Mouse (Mus musculus) MEL (cell line): ENCODE data around the gene Adm. TPM values are rescaled to one million over a fixed set of nuclear protein-coding genes. Genes with fewer than 3 reads are reported as not detected.
A peak's percentile ranks its signal among the peaks of the same experiment; 100 is the strongest.

Experiments used
- DNase-seq: peaks from one replicate; pipeline ENCODE4 v3.0.0; 2011; ENCODE audit warnings: low read depth, low spot score
- H3K27ac ChIP-seq: 2 replicates; pipeline ENCODE4 v1.5.1; 2012; ENCODE audit warnings: low read depth, mild to moderate bottlenecking, control low read depth, low read length, moderate library complexity; ENCODE audit not compliant: control insufficient read depth
- H3K27me3 ChIP-seq, 2 experiments: fragments of 150-350 bp in 1 of 2; sonication (generic) in 1 of 2; 2 replicates each; pipeline ENCODE4 v1.6.1; 2012; ENCODE audit warnings: low read length in 2 of 2, mild to moderate bottlenecking in 2 of 2, improper control_type of control experiment in 1 of 2, moderate library complexity in 1 of 2; ENCODE audit not compliant: insufficient read depth in 2 of 2, control insufficient read depth in 1 of 2
- H3K36me3 ChIP-seq, 2 experiments: 2 replicates each; pipeline ENCODE4 v1.6.1; 2012 to 2014; ENCODE audit warnings: low read length in 2 of 2, improper control_type of control experiment in 1 of 2, inconsistent platforms in 1 of 2, mild to moderate bottlenecking in 1 of 2; ENCODE audit not compliant: insufficient read depth in 2 of 2, control insufficient read depth in 1 of 2
- H3K4me1 ChIP-seq, 2 experiments: fragments of 150-350 bp in 1 of 2; sonication (generic) in 1 of 2; 2 replicates each; pipeline ENCODE4 v1.6.1; 2012; ENCODE audit warnings: low read length in 2 of 2, improper control_type of control experiment in 1 of 2, mild to moderate bottlenecking in 1 of 2; ENCODE audit not compliant: insufficient read depth in 2 of 2, control insufficient read depth in 1 of 2
- H3K4me3 ChIP-seq, 2 experiments: fragments of 150-350 bp in 1 of 2; sonication (generic) in 1 of 2; 2 replicates each; pipeline ENCODE4 v1.5.1; 2012; ENCODE audit warnings: low read depth in 2 of 2, low read length in 2 of 2, mild to moderate bottlenecking in 2 of 2, moderate library complexity in 2 of 2, control low read depth in 1 of 2, improper control_type of control experiment in 1 of 2; ENCODE audit not compliant: control insufficient read depth in 1 of 2, insufficient read depth in 1 of 2
- H3K79me2 ChIP-seq: 2 replicates; pipeline ENCODE4 v1.6.1; 2012; ENCODE audit warnings: mild to moderate bottlenecking, low read length, moderate library complexity; ENCODE audit not compliant: control insufficient read depth, poor library complexity, insufficient read depth
- H3K9ac ChIP-seq: 2 replicates; pipeline ENCODE4 v1.6.1; 2012; ENCODE audit warnings: low read depth, mild to moderate bottlenecking, control low read depth, low read length, moderate library complexity; ENCODE audit not compliant: control insufficient read depth, poor library complexity, severe bottlenecking
- H3K9me3 ChIP-seq: fragments of 150-350 bp; sonication (generic); replicated peaks from 2 replicates; pipeline ENCODE4 v1.6.1; 2012; ENCODE audit warnings: mild to moderate bottlenecking, low read length, improper control_type of control experiment, moderate library complexity; ENCODE audit not compliant: insufficient read depth
- BHLHE40 ChIP-seq: IDR thresholded peaks from 2 replicates; pipeline ENCODE4 v1.6.1; 2012; ENCODE audit warnings: low read depth, mild to moderate bottlenecking, inconsistent platforms, low read length, improper control_type of control experiment, borderline replicate concordance
- CHD1 ChIP-seq: IDR thresholded peaks from 2 replicates; pipeline ENCODE4 v1.6.1; 2012; ENCODE audit warnings: low read depth, mild to moderate bottlenecking, inconsistent platforms, low read length, improper control_type of control experiment
- CTCF ChIP-seq, 3 experiments: IDR thresholded peaks in 2 of 3; conservative IDR thresholded peaks in 1 of 3; 2 replicates each; pipeline ENCODE4 v1.5.1; 2011 to 2012; ENCODE audit warnings: low read length in 3 of 3, low read depth in 2 of 3, mild to moderate bottlenecking in 2 of 3, improper control_type of control experiment in 1 of 3, inconsistent platforms in 1 of 3, mixed read lengths in 1 of 3, moderate library complexity in 1 of 3; ENCODE audit not compliant: control insufficient read depth in 1 of 3, insufficient read depth in 1 of 3, poor library complexity in 1 of 3, severe bottlenecking in 1 of 3
- E2F4 ChIP-seq: IDR thresholded peaks from 2 replicates; pipeline ENCODE4 v1.6.1; 2011; ENCODE audit warnings: low read depth, low read length, improper control_type of control experiment, borderline replicate concordance
- GABPA ChIP-seq: IDR thresholded peaks from 2 replicates; pipeline ENCODE4 v1.6.1; 2012; ENCODE audit warnings: low read depth, mild to moderate bottlenecking, inconsistent platforms, low read length, improper control_type of control experiment, moderate library complexity
- HCFC1 ChIP-seq: IDR thresholded peaks from 2 replicates; pipeline ENCODE4 v1.6.1; 2012; ENCODE audit warnings: low read depth, mild to moderate bottlenecking, inconsistent platforms, low read length, improper control_type of control experiment, moderate library complexity
- JUND ChIP-seq: IDR thresholded peaks from 2 replicates; pipeline ENCODE4 v1.6.1; 2011; ENCODE audit warnings: low read depth, mild to moderate bottlenecking, improper control_type of control experiment, low read length
- KAT2A ChIP-seq: conservative IDR thresholded peaks from 2 replicates; pipeline ENCODE4 v1.6.1; 2012; ENCODE audit warnings: low read depth, low read length, improper control_type of control experiment, inconsistent platforms
- MAFK ChIP-seq: IDR thresholded peaks from 2 replicates; pipeline ENCODE4 v1.6.1; 2011; ENCODE audit warnings: low read depth, mild to moderate bottlenecking, low read length, improper control_type of control experiment, borderline replicate concordance
- MAX ChIP-seq: IDR thresholded peaks from 2 replicates; pipeline ENCODE4 v1.6.1; 2011; ENCODE audit warnings: low read length, improper control_type of control experiment
- MAZ ChIP-seq: IDR thresholded peaks from 2 replicates; pipeline ENCODE4 v1.6.1; 2012; ENCODE audit warnings: low read depth, mild to moderate bottlenecking, inconsistent platforms, low read length, improper control_type of control experiment
- MXI1 ChIP-seq: IDR thresholded peaks from 2 replicates; pipeline ENCODE4 v1.6.1; 2011; ENCODE audit warnings: mild to moderate bottlenecking, low read depth, low read length, improper control_type of control experiment
- NELFE ChIP-seq: IDR thresholded peaks from 2 replicates; pipeline ENCODE4 v1.6.1; 2011; ENCODE audit warnings: low read depth, low read length, improper control_type of control experiment
- NRF1 ChIP-seq: IDR thresholded peaks from 2 replicates; pipeline ENCODE4 v1.6.1; 2014; ENCODE audit warnings: low read depth, mild to moderate bottlenecking, inconsistent platforms, low read length, improper control_type of control experiment, moderate library complexity; ENCODE audit not compliant: poor library complexity, insufficient read depth, severe bottlenecking
- POLR2A ChIP-seq, 2 experiments: IDR thresholded peaks; 2 replicates each; pipeline ENCODE4 v1.6.1; 2011 to 2012; ENCODE audit warnings: low read length in 2 of 2, mild to moderate bottlenecking in 2 of 2, control low read depth in 1 of 2, improper control_type of control experiment in 1 of 2, low read depth in 1 of 2, moderate library complexity in 1 of 2; ENCODE audit not compliant: control insufficient read depth in 1 of 2, insufficient read depth in 1 of 2, poor library complexity in 1 of 2
- POLR2AphosphoS2 ChIP-seq: IDR thresholded peaks from 2 replicates; pipeline ENCODE4 v1.6.1; 2011; ENCODE audit warnings: low read length, improper control_type of control experiment
- POLR2AphosphoS5 ChIP-seq: IDR thresholded peaks from 2 replicates; pipeline ENCODE4 v1.6.1; 2012; ENCODE audit warnings: low read depth, borderline replicate concordance, mild to moderate bottlenecking, inconsistent platforms, low read length, moderate library complexity, mixed read lengths
- RAD21 ChIP-seq: IDR thresholded peaks from 2 replicates; pipeline ENCODE4 v1.6.1; 2011; ENCODE audit warnings: mild to moderate bottlenecking, low read depth, low read length, improper control_type of control experiment
- SIN3A ChIP-seq: IDR thresholded peaks from 2 replicates; pipeline ENCODE4 v1.6.1; 2012; ENCODE audit warnings: low read length, improper control_type of control experiment, inconsistent platforms
- TAL1 ChIP-seq: IDR thresholded peaks from 2 replicates; pipeline ENCODE4 v1.6.1; 2012; ENCODE audit warnings: mild to moderate bottlenecking, inconsistent platforms, low read length, moderate library complexity, mixed read lengths
- USF1 ChIP-seq: IDR thresholded peaks from 2 replicates; pipeline ENCODE4 v1.6.1; 2014; ENCODE audit warnings: low read depth, mild to moderate bottlenecking, inconsistent platforms, low read length, improper control_type of control experiment, moderate library complexity
- USF2 ChIP-seq, 2 experiments: IDR thresholded peaks; 2 replicates each; pipeline ENCODE4 v1.6.1; 2011 to 2012; ENCODE audit warnings: improper control_type of control experiment in 2 of 2, low read length in 2 of 2, borderline replicate concordance in 1 of 2, inconsistent platforms in 1 of 2, low read depth in 1 of 2, mild to moderate bottlenecking in 1 of 2; ENCODE audit not compliant: insufficient read depth in 1 of 2
- ZC3H11A ChIP-seq: IDR thresholded peaks from 2 replicates; pipeline ENCODE4 v1.6.1; 2012; ENCODE audit warnings: low read depth, mild to moderate bottlenecking, inconsistent platforms, low read length, improper control_type of control experiment
- polyA plus RNA-seq, 2 experiments: library from polyadenylated mRNA; stranded (reverse) in 1 of 2; unstranded in 1 of 2; fragments of >175 nt in 1 of 2; fragments of >200 nt in 1 of 2; gene quantifications; 2 replicates each; pipeline versions ENCODE4 v1.2.1 to v1.2.4; 2012; ENCODE audit warnings: low replicate concordance in 2 of 2, low read depth in 1 of 2; ENCODE audit not compliant: insufficient read length in 2 of 2, insufficient read depth in 1 of 2, missing spikeins in 1 of 2
- total RNA-seq: library from RNA; depleted of rRNA; stranded (reverse); fragments of 300-350 nt; gene quantifications from 2 replicates; pipeline ENCODE4 v1.2.3, GENCODE M21; 2012

Adm gene
- total and polyA plus RNA-seq, 3 experiments, result not detected

DNA sequence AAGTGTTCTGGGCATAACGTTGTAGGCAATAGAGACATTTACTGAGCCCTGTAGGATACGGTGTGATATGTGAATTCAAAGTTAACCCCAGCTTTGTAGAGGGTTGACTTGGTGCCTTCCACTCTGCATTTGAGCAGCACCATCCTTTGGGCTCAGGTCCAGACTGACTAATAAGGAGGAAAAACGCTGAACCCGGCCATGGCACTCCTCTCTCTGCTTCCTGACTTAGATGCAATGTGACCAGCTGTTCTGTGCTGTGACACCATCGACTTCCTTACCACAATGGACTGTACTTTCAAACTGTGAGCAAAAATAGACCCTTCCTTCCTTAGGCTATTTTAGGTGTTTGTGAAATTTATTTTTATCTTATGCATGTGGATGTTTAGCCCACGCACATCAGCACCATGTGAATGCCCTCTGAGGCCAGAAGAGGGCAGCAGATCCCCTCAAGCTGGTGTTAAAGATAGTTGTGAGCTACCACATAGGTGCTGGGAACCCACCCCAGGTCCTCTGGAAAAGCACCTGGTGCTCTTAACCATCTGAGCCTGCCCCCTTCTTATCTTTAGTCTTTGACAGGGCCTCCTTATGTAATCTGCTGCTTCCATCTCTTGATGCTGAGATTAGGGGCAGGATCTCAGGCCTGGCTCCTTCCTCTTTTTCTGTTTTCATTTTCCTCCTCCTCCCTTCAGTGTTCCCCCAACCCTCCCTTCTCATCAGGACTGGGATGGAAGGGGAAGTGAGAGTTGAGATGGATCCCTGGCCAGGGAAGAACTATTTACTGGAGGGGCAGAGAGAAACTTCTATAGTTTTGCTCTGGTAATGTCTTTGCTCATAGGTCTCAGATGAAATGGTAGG lies 21.9 kb downstream of the Adm start:
- no peaks in the 10 kb centered on the region for H3K4me1 ChIP-seq
- TF ChIP-seq E2F4 (no peak), CTCF (IDR thresholded peaks at IDR 0.05 in 2 of 3, conservative IDR thresholded peaks at IDR 0.05 in 1 of 3; ENCODE audit: control insufficient read depth in 1 of 3, insufficient read depth in 1 of 3, low read depth in 2 of 3, low read length in 3 of 3, poor library complexity in 1 of 3, severe bottlenecking in 1 of 3) (peak; percentile 32 to 39 (median 38); a peak in 5 of 6 replicates), HCFC1 (no peak)
- peaks cover 1 to 2% of the 10 kb centered on the region in 2 experiments; a peak in 2 of 4 replicates for H3K27me3 ChIP-seq
- DNase-seq, result peak; percentile 14
- H3K79me2 ChIP-seq, result no peaks in the 10 kb centered on the region
- H3K9ac ChIP-seq, result no peak overlapping the region
- no peaks in the 10 kb centered on the region for H3K36me3 ChIP-seq
- H3K9me3 ChIP-seq, result no peaks in the 10 kb centered on the region
- no peak overlapping the region for H3K4me3 ChIP-seq
- H3K27ac ChIP-seq, result no peak overlapping the region

DNA sequence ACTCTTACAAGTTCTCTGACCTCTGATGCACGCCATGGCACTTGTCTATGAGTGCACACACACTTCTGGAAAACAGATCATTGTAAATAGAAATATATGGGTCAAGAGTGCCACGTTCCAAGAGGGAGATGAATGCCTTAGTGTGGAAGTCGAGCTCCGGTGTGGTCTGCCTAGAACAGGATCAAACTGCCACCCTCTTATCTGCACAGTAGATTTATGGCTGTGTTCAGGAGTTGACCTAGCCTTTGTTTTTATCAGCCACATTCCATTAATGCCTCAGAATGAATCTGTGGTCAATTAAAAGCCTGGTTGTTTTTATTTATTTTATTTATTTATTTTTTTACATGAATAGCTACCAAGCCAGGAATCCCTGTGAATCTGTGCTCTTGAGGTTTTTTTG lies 23.0 kb downstream of the Adm start:
- TF ChIP-seq POLR2AphosphoS2 (no peak), MAFK (no peak), CTCF (IDR thresholded peaks at IDR 0.05 in 2 of 3, conservative IDR thresholded peaks at IDR 0.05 in 1 of 3; ENCODE audit: control insufficient read depth in 1 of 3, insufficient read depth in 1 of 3, low read depth in 2 of 3, low read length in 3 of 3, poor library complexity in 1 of 3, severe bottlenecking in 1 of 3) (no peak), MAX (no peak), KAT2A (no peak), SIN3A (no peak), RAD21 (no peak)
- no peaks in the 10 kb centered on the region for H3K9me3 ChIP-seq
- H3K27me3 ChIP-seq, result peaks cover 1 to 2% of the 10 kb centered on the region in 2 experiments; a peak in 2 of 4 replicates
- H3K4me1 ChIP-seq, result no peaks in the 10 kb centered on the region
- no peak overlapping the region for H3K9ac ChIP-seq
- H3K36me3 ChIP-seq, result no peaks in the 10 kb centered on the region
- no peak for DNase-seq
- no peaks in the 10 kb centered on the region for H3K79me2 ChIP-seq
- H3K4me3 ChIP-seq, result no peak overlapping the region
- H3K27ac ChIP-seq, result no peak overlapping the region

DNA sequence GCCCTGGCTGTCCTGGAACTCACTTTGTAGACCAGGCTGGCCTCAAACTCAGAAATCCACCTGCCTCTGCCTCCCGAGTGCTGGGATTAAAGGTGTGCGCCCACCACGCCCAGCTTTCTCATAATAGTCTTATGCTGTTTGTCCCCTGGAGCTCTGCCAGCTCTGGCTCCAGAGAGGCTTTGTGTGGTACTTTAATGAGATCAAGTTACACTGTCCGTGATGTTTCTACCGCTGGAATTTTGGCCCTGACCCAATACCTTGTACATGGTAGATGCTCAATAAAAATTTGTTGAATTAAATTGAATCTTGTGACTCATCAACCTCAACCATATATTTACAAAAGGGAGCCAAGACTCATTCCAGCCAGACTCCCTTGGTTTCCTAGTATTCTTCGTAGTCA lies 23.6 kb downstream of the Adm start:
- H3K36me3 ChIP-seq, result no peaks in the 10 kb centered on the region
- no peak for DNase-seq
- no peaks in the 10 kb centered on the region for H3K9me3 ChIP-seq
- H3K4me1 ChIP-seq, result no peaks in the 10 kb centered on the region
- TF ChIP-seq JUND (no peak), USF1 (no peak), TAL1 (no peak), NELFE (no peak), POLR2AphosphoS5 (no peak), BHLHE40 (no peak), ZC3H11A (no peak), GABPA (no peak), MAZ (no peak), POLR2A (IDR thresholded peaks at IDR 0.05; ENCODE audit: control insufficient read depth in 1 of 2, insufficient read depth in 1 of 2, low read depth in 1 of 2, low read length in 2 of 2, poor library complexity in 1 of 2) (no peak), MAX (no peak), USF2 (IDR thresholded peaks at IDR 0.05; ENCODE audit: borderline replicate concordance in 1 of 2, insufficient read depth in 1 of 2, low read depth in 1 of 2, low read length in 2 of 2) (no peak), RAD21 (no peak), MXI1 (no peak), NRF1 (no peak), MAFK (no peak), E2F4 (no peak), CHD1 (no peak)
- H3K27ac ChIP-seq, result no peak overlapping the region
- no peak overlapping the region for H3K9ac ChIP-seq
- no peaks in the 10 kb centered on the region for H3K79me2 ChIP-seq
- H3K4me3 ChIP-seq, result no peak overlapping the region
- H3K27me3 ChIP-seq, result peaks cover 1 to 2% of the 10 kb centered on the region in 2 experiments; a peak in 2 of 4 replicates
